Mouse (Mus musculus) midbrain, embryonic 11.5 days (tissue): ENCODE results near the gene Notch2. TPM values are rescaled to one million over a fixed set of nuclear protein-coding genes. Genes with fewer than 3 reads are reported as not detected.

Source experiments
- ATAC-seq: fragments of 200-750 bp; cut with Nextera tagmentation; 2 replicates; pipeline ENCODE4 v1.8.0; 2017; ENCODE audit warnings: moderate TSS enrichment, moderate library complexity; ENCODE audit not compliant: low FRiP score
- DNase-seq: peaks from one replicate; pipeline ENCODE4 v3.0.0; 2015; ENCODE audit warnings: low spot score; ENCODE audit errors: missing footprints
- H3K27ac ChIP-seq: fragments of 300-500 bp; sonication (generic); 2 replicates; pipeline ENCODE4 v1.5.1; 2014; ENCODE audit warnings: low read depth, low read length
- H3K27me3 ChIP-seq: fragments of 300-500 bp; sonication (generic); 2 replicates; pipeline ENCODE4 v1.6.1; 2014; ENCODE audit warnings: mild to moderate bottlenecking, low read length, moderate library complexity, mixed read lengths; ENCODE audit not compliant: control insufficient read depth, insufficient read depth
- H3K36me3 ChIP-seq: fragments of 300-500 bp; sonication (generic); 2 replicates; pipeline ENCODE4 v1.6.1; 2014; ENCODE audit warnings: mild to moderate bottlenecking, low read length, moderate library complexity, mixed read lengths; ENCODE audit not compliant: control insufficient read depth, insufficient read depth
- H3K4me1 ChIP-seq: fragments of 300-500 bp; sonication (generic); 2 replicates; pipeline ENCODE4 v1.6.1; 2014; ENCODE audit warnings: low read length; ENCODE audit not compliant: control insufficient read depth, insufficient read depth
- H3K4me2 ChIP-seq: fragments of 300-500 bp; sonication (generic); 2 replicates; pipeline ENCODE4 v1.6.1; 2014; ENCODE audit warnings: mild to moderate bottlenecking, moderate library complexity
- H3K4me3 ChIP-seq: fragments of 300-500 bp; sonication (generic); 2 replicates; pipeline ENCODE4 v1.5.1; 2014; ENCODE audit warnings: low read depth, low read length
- H3K9ac ChIP-seq: fragments of 300-500 bp; sonication (generic); 2 replicates; pipeline ENCODE4 v1.6.1; 2014; ENCODE audit warnings: low read length
- H3K9me3 ChIP-seq: fragments of 300-500 bp; sonication (generic); 2 replicates; pipeline ENCODE4 v1.6.1; 2016; ENCODE audit warnings: low read length; ENCODE audit not compliant: control insufficient read depth
- WGBS: fragments of 180-500 bp; shearing (Covaris S2); extraction: QIAGEN DNeasy Blood & Tissue Kit; methylation state at CpG from one replicate; pipeline ENCODE4 v1.1.7; 2014; 5-methylcytosine and 5-hydroxymethylcytosine counted together
- polyA plus RNA-seq: library from polyadenylated mRNA; unstranded; fragments of >200 nt; fragmentation: Nextera tagmentation; extraction: Ambion mirVana; gene quantifications from 2 replicates; pipeline ENCODE4 v1.2.1, GENCODE M21; 2014

Gene Notch2
- polyA plus RNA-seq, 1 experiment from 2014 or later = 17.6 TPM

DNA sequence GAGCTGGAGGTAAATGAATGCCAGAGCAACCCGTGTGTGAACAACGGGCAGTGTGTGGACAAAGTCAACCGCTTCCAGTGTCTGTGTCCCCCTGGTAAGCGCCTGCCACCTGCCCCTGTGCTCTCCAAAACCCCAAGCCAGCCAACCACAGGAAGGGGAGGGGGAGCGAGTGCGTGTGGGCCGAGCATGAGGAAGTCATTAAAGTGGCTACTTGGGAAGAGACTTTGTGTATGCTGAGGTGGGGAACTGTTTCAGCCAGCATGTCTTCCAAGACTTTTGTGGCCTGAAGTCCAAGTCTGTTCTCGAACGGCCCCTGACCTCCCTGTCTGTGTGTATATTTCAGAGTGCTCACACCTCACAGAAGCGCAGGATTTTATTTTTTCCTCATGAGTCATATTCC lies 88.2 kb downstream of the Notch2 start:
- H3K36me3 ChIP-seq = peaks cover 32% of the 10 kb centered on the region
- peaks cover 19% of the 10 kb centered on the region for H3K4me1 ChIP-seq
- no peak overlapping the region for H3K27ac ChIP-seq
- peaks cover 8% of the 10 kb centered on the region; the same call in 1 of the 2 replicates for H3K9me3 ChIP-seq
- no peaks in the 10 kb centered on the region for H3K27me3 ChIP-seq
- ATAC-seq (no peak), DNase-seq (no peak)
- no peak overlapping the region for H3K4me3 ChIP-seq
- no peak overlapping the region for H3K9ac ChIP-seq
- no peak overlapping the region for H3K4me2 ChIP-seq
- 83% methylated on average over 10 of the region's 10 CpGs for WGBS

- peak; percentile 89 for DNase-seq
Observed at GRCm38 (mm10) chr3:98104851-98105471, 91.6 kb downstream of the Notch2 start.

GRCm38 (mm10) chr3:98105496-98105895 lies 92.2 kb downstream of the Notch2 start:
- H3K4me1 ChIP-seq = peaks cover 27% of the 10 kb centered on the region
- ATAC-seq (no peak), DNase-seq (peak; percentile 84)
- H3K27me3 ChIP-seq = no peaks in the 10 kb centered on the region
- peak overlapping the region; percentile 59; the same call in 1 of the 2 replicates for H3K27ac ChIP-seq
- peaks cover 8% of the 10 kb centered on the region; the same call in 1 of the 2 replicates for H3K9me3 ChIP-seq
- no peak overlapping the region for H3K4me3 ChIP-seq
- H3K36me3 ChIP-seq = peaks cover 22% of the 10 kb centered on the region
- no peak overlapping the region for H3K4me2 ChIP-seq
- no peak overlapping the region for H3K9ac ChIP-seq
- 82% methylated on average over 6 of the region's 6 CpGs for WGBS

More at GRCm38 (mm10) chr3:98104851-98105471, 91.6 kb downstream of the Notch2 start:
- peaks cover 8% of the 10 kb centered on the region; the same call in 1 of the 2 replicates for H3K9me3 ChIP-seq
- 29% methylated on average over 9 of the region's 9 CpGs for WGBS
- peak overlapping the region; percentile 59; the same call in 1 of the 2 replicates for H3K27ac ChIP-seq
- peaks cover 27% of the 10 kb centered on the region for H3K4me1 ChIP-seq
- H3K9ac ChIP-seq = no peak overlapping the region
- no peak overlapping the region for H3K4me3 ChIP-seq
- no peak overlapping the region for H3K4me2 ChIP-seq
- ATAC-seq = peak; percentile 68
- H3K27me3 ChIP-seq = no peaks in the 10 kb centered on the region
- peaks cover 27% of the 10 kb centered on the region for H3K36me3 ChIP-seq

- peaks cover 27% of the 10 kb centered on the region for H3K4me1 ChIP-seq
- ATAC-seq (no peak), DNase-seq (no peak)
- no peak overlapping the region for H3K4me2 ChIP-seq
- H3K27me3 ChIP-seq = no peaks in the 10 kb centered on the region
- no peak overlapping the region for H3K27ac ChIP-seq
- WGBS = 83% methylated on average over 4 of the region's 4 CpGs
- 0 out of 2 replicates have a peak overlapping the region, but pooled peaks have one; percentile 7 for H3K9ac ChIP-seq
- H3K4me3 ChIP-seq = no peak overlapping the region
- H3K9me3 ChIP-seq = peaks cover 8% of the 10 kb centered on the region; the same call in 1 of the 2 replicates
- H3K36me3 ChIP-seq = peaks cover 19% of the 10 kb centered on the region
Observed at GRCm38 (mm10) chr3:98106115-98106514, 92.8 kb downstream of the Notch2 start.

GRCm38 (mm10) chr3:98106590-98107313 lies 93.4 kb downstream of the Notch2 start:
- H3K4me1 ChIP-seq = peaks cover 27% of the 10 kb centered on the region
- H3K27ac ChIP-seq = no peak overlapping the region
- H3K4me3 ChIP-seq = no peak overlapping the region
- ATAC-seq = peak; percentile 75
- H3K4me2 ChIP-seq = no peak overlapping the region
- H3K36me3 ChIP-seq = peaks cover 14% of the 10 kb centered on the region
- H3K9me3 ChIP-seq = peaks cover 8% of the 10 kb centered on the region; the same call in 1 of the 2 replicates
- no peak overlapping the region for H3K9ac ChIP-seq
- 68% methylated on average over 12 of the region's 12 CpGs for WGBS
- H3K27me3 ChIP-seq = no peaks in the 10 kb centered on the region
- peak; percentile 86 for DNase-seq

- Histone ChIP-seq H3K4me2 (no peak overlapping the region), H3K36me3 (no peaks in the 10 kb centered on the region; the same call in 1 of the 2 replicates), H3K27me3 (no peaks in the 10 kb centered on the region), H3K4me1 (peaks cover 27% of the 10 kb centered on the region), H3K9me3 (no peaks in the 10 kb centered on the region), H3K9ac (no peak overlapping the region), H3K4me3 (no peak overlapping the region), H3K27ac (no peak overlapping the region)
- no peak for DNase-seq
- no peak for ATAC-seq
- WGBS = 95% methylated on average over 4 of the region's 4 CpGs
Observed at GRCm38 (mm10) chr3:98108416-98108815, 95.1 kb downstream of the Notch2 start.

DNA sequence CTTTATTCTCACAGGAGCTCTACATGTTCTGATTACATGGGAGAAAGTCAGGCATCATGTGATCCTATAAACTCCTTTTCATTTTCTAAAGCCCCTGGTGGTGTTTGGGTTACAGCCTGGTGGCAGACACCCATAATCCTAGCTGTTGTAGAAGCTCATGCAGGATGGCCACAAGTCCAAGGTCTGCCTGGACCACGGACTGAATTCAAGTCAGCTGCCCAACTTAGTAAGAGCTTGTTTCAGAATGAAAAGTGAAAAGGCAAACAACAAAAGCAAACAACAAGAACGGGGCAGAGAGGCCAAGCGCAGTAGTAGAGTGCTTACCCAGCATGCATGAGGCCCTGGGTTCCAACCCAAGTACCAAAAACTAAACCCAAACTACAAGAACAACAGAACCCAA lies 95.5 kb downstream of the Notch2 start:
- Histone ChIP-seq H3K4me2 (no peak overlapping the region), H3K36me3 (no peaks in the 10 kb centered on the region), H3K27ac (no peak overlapping the region), H3K27me3 (no peaks in the 10 kb centered on the region), H3K9ac (no peak overlapping the region), H3K9me3 (no peaks in the 10 kb centered on the region), H3K4me1 (peaks cover 27% of the 10 kb centered on the region), H3K4me3 (no peak overlapping the region)
- WGBS = 79% methylated on average over 3 of the region's 3 CpGs
- ATAC-seq = no peak
- no peak for DNase-seq

GRCm38 (mm10) chr3:98110610-98111009 lies 97.3 kb downstream of the Notch2 start:
- 91% methylated on average over 4 of the region's 4 CpGs for WGBS
- H3K4me1 ChIP-seq = peaks cover 16% of the 10 kb centered on the region
- H3K36me3 ChIP-seq = no peaks in the 10 kb centered on the region

DNA sequence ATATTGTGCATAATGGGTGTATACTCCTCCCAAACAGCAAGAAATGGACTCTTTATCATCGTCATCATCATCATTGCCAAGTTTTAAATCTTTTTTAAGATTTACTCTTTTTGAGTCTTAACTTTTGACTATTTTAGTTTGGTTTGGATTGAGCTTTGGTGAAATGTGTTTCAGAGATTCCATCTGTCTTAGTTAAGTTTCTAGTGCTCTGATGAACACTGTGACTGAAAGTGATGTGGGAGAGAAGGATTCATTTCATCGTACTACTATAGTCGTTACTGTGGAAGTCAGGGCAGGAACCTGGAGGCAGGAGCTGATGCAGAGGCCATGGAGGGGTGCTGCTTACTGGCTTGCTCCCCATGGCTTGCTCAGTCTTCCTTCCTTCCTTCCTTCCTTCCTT lies 104.9 kb downstream of the Notch2 start:
- peaks cover 2% of the 10 kb centered on the region; the same call in 1 of the 2 replicates for H3K4me1 ChIP-seq
- DNase-seq (no peak), ATAC-seq (no peak)
- H3K27me3 ChIP-seq = no peaks in the 10 kb centered on the region
- H3K9ac ChIP-seq = no peak overlapping the region
- H3K9me3 ChIP-seq = no peaks in the 10 kb centered on the region
- WGBS = 92% methylated on average over 3 of the region's 3 CpGs
- no peak overlapping the region for H3K4me3 ChIP-seq
- peaks cover 9% of the 10 kb centered on the region for H3K36me3 ChIP-seq
- no peak overlapping the region for H3K4me2 ChIP-seq
- H3K27ac ChIP-seq = no peak overlapping the region

More at GRCm38 (mm10) chr3:98110610-98111009, 97.3 kb downstream of the Notch2 start:
- H3K9ac ChIP-seq = no peak overlapping the region
- ATAC-seq (no peak), DNase-seq (no peak)
- no peak overlapping the region for H3K27ac ChIP-seq
- H3K4me3 ChIP-seq = no peak overlapping the region
- H3K9me3 ChIP-seq = no peaks in the 10 kb centered on the region
- no peak overlapping the region for H3K4me2 ChIP-seq
- no peaks in the 10 kb centered on the region for H3K27me3 ChIP-seq
